In the genomic region with DNA sequence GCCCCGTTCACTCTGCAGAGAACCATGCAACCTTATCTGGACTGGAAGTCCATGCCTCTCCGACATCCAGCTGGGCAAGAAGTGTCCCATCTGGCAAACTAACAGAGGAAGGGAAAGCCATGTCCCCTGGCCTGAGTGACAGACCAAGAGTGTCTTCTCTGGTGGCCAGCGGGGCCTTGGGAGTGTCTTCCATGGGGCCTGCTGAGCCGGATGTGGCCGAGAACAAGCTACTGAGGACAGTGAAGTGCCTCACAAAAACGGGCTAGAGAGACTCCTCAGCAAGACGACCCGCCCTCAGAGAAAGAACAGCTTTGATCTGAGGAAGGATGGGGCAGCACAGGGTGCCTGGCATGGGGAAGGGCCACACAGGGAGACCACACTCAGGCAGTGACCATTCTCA, we compare ENCODE assay signal across 16 mouse cellular contexts.
DNase-seq lines count a peak whose midpoint lies in the region; ATAC-seq and TF ChIP-seq lines count a peak whose summit lies in the region.
"Had no signal": no experiment of that assay in that cellular context is flagged by ENCODE, and none has a peak within 500 bp of the region (broad histone marks: within the 10 kb centered on the region; RNA-seq: fewer than 3 reads in every experiment).

No protein-coding gene starts in this region.

- H3K4me3 ChIP-seq in heart, embryonic 12.5 days: no peak overlapping the region
- no peak overlapping the region for H3K4me3 ChIP-seq in kidney, embryonic 16.5 days (ENCODE audit: low read length)
- no peak overlapping the region for H3K4me3 ChIP-seq in spleen, adult 2 months (ENCODE audit: extremely low read depth, insufficient read depth, insufficient read length)
- H3K4me3 ChIP-seq: embryonic facial prominence, embryonic 13.5 days; liver, embryonic 15.5 days; neural tube, embryonic 12.5 days had no signal

- WGBS in heart, embryonic 12.5 days: 46% methylated on average over 8 of the region's 8 CpGs
- 45% methylated on average over 8 of the region's 8 CpGs for WGBS in kidney, embryonic 16.5 days
- 74% methylated on average over 8 of the region's 8 CpGs for WGBS in spleen, adult 2 months

- no peak for TF ChIP-seq CTCF in spleen, adult 2 months (IDR thresholded peaks at IDR 0.05; ENCODE audit: extremely low read depth, insufficient read depth, insufficient read length, insufficient replicate concordance)

- H3K9ac ChIP-seq in heart, embryonic 12.5 days: 0 out of 2 replicates have a peak overlapping the region, but pooled peaks have one; percentile 2
- H3K9ac ChIP-seq in kidney, embryonic 16.5 days (replicated peaks; ENCODE audit: low read length): no peak overlapping the region
- H3K9ac ChIP-seq: embryonic facial prominence, embryonic 13.5 days; liver, embryonic 15.5 days; neural tube, embryonic 12.5 days had no signal

- no peak overlapping the region for H3K4me2 ChIP-seq in heart, embryonic 12.5 days
- H3K4me2 ChIP-seq in kidney, embryonic 16.5 days (replicated peaks; ENCODE audit: low read depth, low read length): no peak overlapping the region
- H3K4me2 ChIP-seq: embryonic facial prominence, embryonic 13.5 days; liver, embryonic 15.5 days; neural tube, embryonic 12.5 days had no signal

- no peaks in the 10 kb centered on the region; the same call in 1 of the 2 replicates for H3K9me3 ChIP-seq in heart, embryonic 12.5 days (replicated peaks)
- H3K9me3 ChIP-seq in kidney, embryonic 16.5 days (ENCODE audit: low read length): 0 out of 2 replicates have a peak, but pooled peaks cover 9% of the 10 kb centered on the region
- H3K9me3 ChIP-seq: embryonic facial prominence, embryonic 13.5 days; liver, embryonic 15.5 days; neural tube, embryonic 12.5 days had no signal

- no peaks in the 10 kb centered on the region for H3K27me3 ChIP-seq in heart, embryonic 12.5 days (replicated peaks)
- H3K27me3 ChIP-seq in kidney, embryonic 16.5 days (ENCODE audit: insufficient read depth, low read length): no peaks in the 10 kb centered on the region
- no peaks in the 10 kb centered on the region for H3K27me3 ChIP-seq in spleen, adult 2 months (ENCODE audit: control insufficient read depth, insufficient read depth, low read length)
- H3K27me3 ChIP-seq: embryonic facial prominence, embryonic 13.5 days; liver, embryonic 15.5 days; neural tube, embryonic 12.5 days; Patski had no signal

- intact Hi-C loops in heart, postnatal 25 days (cut with DNase I): no loop called here

- ATAC-seq in heart, embryonic 12.5 days (ENCODE audit: insufficient number of reproducible peaks, low FRiP score): no peak
- peak; percentile 8; the same call in 1 of the 2 replicates for ATAC-seq in kidney, embryonic 16.5 days (ENCODE audit: low FRiP score, low TSS enrichment)
- ATAC-seq: activated CD4-positive, CD25-positive, alpha-beta regulatory T cell, adult 4 months; Patski had no signal

- DNase-seq in heart, postnatal 25 days (ENCODE audit: low spot score): no peak
- DNase-seq in kidney, adult 18-20 months: no peak
- DNase-seq in spleen, adult 2 months (ENCODE audit: low read depth in 1 of 2, low spot score in 2 of 2): no peak
- no peak for DNase-seq in spleen, postnatal 4 days (ENCODE audit: low spot score in 2 of 2)
- no peak for DNase-seq in cerebellum, adult 8-10 months
- DNase-seq: adrenal gland, postnatal 25 days; cerebellum, adult 9-10 months; gastrocnemius, postnatal 36 days had no signal

- H3K4me1 ChIP-seq in heart, embryonic 12.5 days (replicated peaks): peaks cover 85% of the 10 kb centered on the region
- H3K4me1 ChIP-seq in kidney, embryonic 16.5 days (ENCODE audit: insufficient read depth, low read length): peaks cover 26% of the 10 kb centered on the region
- no peaks in the 10 kb centered on the region for H3K4me1 ChIP-seq in spleen, adult 2 months (ENCODE audit: control insufficient read depth, insufficient read depth, insufficient read length)
- H3K4me1 ChIP-seq: liver, embryonic 15.5 days had no signal

- TF ChIP-seq POLR2A in spleen, adult 2 months (IDR thresholded peaks at IDR 0.05; ENCODE audit: low read depth, low read length): no peak

- no peak overlapping the region for H3K27ac ChIP-seq in heart, embryonic 12.5 days (ENCODE audit: poor library complexity, severe bottlenecking)
- no peak overlapping the region for H3K27ac ChIP-seq in kidney, embryonic 16.5 days (ENCODE audit: low read length)
- H3K27ac ChIP-seq in spleen, adult 2 months (ENCODE audit: insufficient read depth, low read length): peak overlapping the region; percentile 18; the same call in 1 of the 2 replicates
- H3K27ac ChIP-seq: embryonic facial prominence, embryonic 13.5 days; liver, embryonic 15.5 days; neural tube, embryonic 12.5 days; stomach, postnatal 0 days had no signal

- peaks cover 10% of the 10 kb centered on the region; the same call in 1 of the 2 replicates for H3K36me3 ChIP-seq in heart, embryonic 12.5 days
- H3K36me3 ChIP-seq in kidney, embryonic 16.5 days (ENCODE audit: insufficient read depth, low read length): no peaks in the 10 kb centered on the region
- no peaks in the 10 kb centered on the region for H3K36me3 ChIP-seq in spleen, adult 2 months (ENCODE audit: control insufficient read depth, insufficient read depth, low read length)
- H3K36me3 ChIP-seq: embryonic facial prominence, embryonic 13.5 days; liver, embryonic 15.5 days; neural tube, embryonic 12.5 days had no signal
